Mouse (Mus musculus): ENCODE results near the gene Krt72.

Gene Krt72

GRCm38 (mm10) chr15:101786360-101786759 lies at the start of gene Krt72:
TSS of gene Krt72 (minus strand) at chr15:101786460.
- no peak for DNase-seq (ENCODE audit: low spot score)

GRCm38 (mm10) chr15:101834784-101835328 lies 48.6 kb upstream of the Krt72 start:
- no peak for DNase-seq (ENCODE audit: low spot score)

GRCm38 (mm10) chr15:101833131-101833530 lies 46.9 kb upstream of the Krt72 start:
- no peak for DNase-seq (ENCODE audit: low spot score)

- peak; percentile 24 for DNase-seq (ENCODE audit: low spot score)
Observed at GRCm38 (mm10) chr15:101829441-101829840, 43.2 kb upstream of the Krt72 start.

GRCm38 (mm10) chr15:101821786-101822185 lies 35.5 kb upstream of the Krt72 start:
- peak; percentile 39 for DNase-seq (ENCODE audit: low spot score)

GRCm38 (mm10) chr15:101817875-101818274 lies 31.6 kb upstream of the Krt72 start, which contains the start of gene Krt2:
TSS of gene Krt2 (minus strand) at chr15:101818169.
- DNase-seq (ENCODE audit: low spot score): no peak

GRCm38 (mm10) chr15:101803052-101803822 lies 17.0 kb upstream of the Krt72 start:
- DNase-seq (ENCODE audit: low spot score): no peak

- DNase-seq (ENCODE audit: low spot score): peak; percentile 45
Observed at GRCm38 (mm10) chr15:101802296-101802835, 16.1 kb upstream of the Krt72 start, which contains the start of gene Krt73. TSS of gene Krt73 (minus strand) at chr15:101802346.

GRCm38 (mm10) chr15:101790867-101791266 lies 4.6 kb upstream of the Krt72 start:
- no peak for DNase-seq (ENCODE audit: low spot score)

GRCm38 (mm10) chr15:101773420-101773819 lies 12.8 kb downstream of the Krt72 start:
- DNase-seq (ENCODE audit: low spot score): no peak

GRCm38 (mm10) chr15:101772711-101773081 lies 13.6 kb downstream of the Krt72 start:
- DNase-seq (ENCODE audit: low spot score): peak; percentile 97

- DNase-seq (ENCODE audit: low spot score): peak; percentile 54
Observed at GRCm38 (mm10) chr15:101772080-101772710, 14.1 kb downstream of the Krt72 start.

GRCm38 (mm10) chr15:101770226-101770625 lies 16.0 kb downstream of the Krt72 start:
- no peak for DNase-seq (ENCODE audit: low spot score)

- no peak for DNase-seq (ENCODE audit: low spot score)
Observed at GRCm38 (mm10) chr15:101742711-101743110, 43.5 kb downstream of the Krt72 start, which contains the start of gene Krt71. TSS of gene Krt71 (minus strand) at chr15:101743109.

GRCm38 (mm10) chr15:101737786-101738185 lies 48.5 kb downstream of the Krt72 start:
- DNase-seq (ENCODE audit: low spot score): peak; percentile 62

- DNase-seq (ENCODE audit: low spot score): no peak
Observed at GRCm38 (mm10) chr15:101730653-101731052, 55.6 kb downstream of the Krt72 start.

Measured in retina, embryonic 14.5 days (tissue).